Mouse (Mus musculus): ENCODE results near the gene Ubxn2a.

DNA sequence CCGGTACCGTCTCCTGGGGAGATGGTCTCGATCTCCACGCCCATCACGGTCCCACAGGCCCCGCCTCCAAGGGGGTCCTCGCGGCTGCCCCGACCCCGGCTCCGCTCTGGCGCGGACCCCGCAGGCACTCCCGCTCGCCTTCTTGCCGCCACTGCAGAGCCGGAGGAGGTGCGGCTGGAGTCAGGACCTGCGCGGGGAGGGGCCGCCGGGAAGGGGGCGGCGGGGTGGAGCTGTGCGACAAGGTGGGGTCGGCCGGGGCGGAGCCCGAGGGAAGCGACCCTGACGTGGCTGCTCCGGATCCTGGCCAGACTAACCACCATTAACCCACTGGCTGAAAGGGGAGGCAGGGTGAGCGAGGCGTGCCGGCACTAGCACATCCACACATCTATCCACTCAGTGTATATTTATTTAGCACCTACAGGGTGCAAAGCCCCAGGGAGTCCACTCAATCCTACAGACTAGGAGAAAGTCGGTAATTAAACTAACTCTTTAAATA, 66.1 kb downstream of the Ubxn2a start, which contains the start of gene Fkbp1b:
- no peak for TF ChIP-seq CTCF (IDR thresholded peaks at IDR 0.05; ENCODE audit: low read depth, low read length)
- peak; percentile 68 for TF ChIP-seq POLR2A (IDR thresholded peaks at IDR 0.05; ENCODE audit: insufficient read depth, low read length)
- TF ChIP-seq EP300 (IDR thresholded peaks at IDR 0.05; ENCODE audit: insufficient read depth, low read depth, low read length), result no peak
